Mouse (Mus musculus) heart, adult 9 months (tissue): ENCODE measurements around the gene Ercc1.

Experiments used
- DNase-seq, 2 experiments: peaks; one replicate each; pipeline ENCODE4 v3.0.0; 2022; ENCODE audit warnings: low spot score in 2 of 2

Gene Ercc1

DNA sequence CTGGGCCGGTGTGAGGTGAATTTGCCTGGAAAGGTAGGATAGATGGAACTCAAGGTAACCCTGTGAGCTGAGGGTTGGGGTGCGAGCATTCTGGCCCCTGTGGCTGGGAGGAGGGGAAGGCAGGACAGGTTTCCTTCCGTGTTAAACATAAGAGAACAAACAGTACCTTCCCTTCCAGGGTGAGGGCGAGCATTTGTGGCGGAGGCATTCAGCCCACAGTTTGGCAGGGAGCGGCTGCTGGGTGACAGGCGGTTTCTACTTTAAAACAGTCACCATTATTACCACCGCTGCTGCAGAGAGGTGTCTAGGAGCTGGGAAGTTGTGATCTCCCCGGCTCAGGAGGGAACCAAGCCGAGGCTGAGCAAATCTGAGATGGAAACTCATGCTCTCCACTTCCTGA lies 7.5 kb upstream of the Ercc1 start:
- DNase-seq: no peak

DNA sequence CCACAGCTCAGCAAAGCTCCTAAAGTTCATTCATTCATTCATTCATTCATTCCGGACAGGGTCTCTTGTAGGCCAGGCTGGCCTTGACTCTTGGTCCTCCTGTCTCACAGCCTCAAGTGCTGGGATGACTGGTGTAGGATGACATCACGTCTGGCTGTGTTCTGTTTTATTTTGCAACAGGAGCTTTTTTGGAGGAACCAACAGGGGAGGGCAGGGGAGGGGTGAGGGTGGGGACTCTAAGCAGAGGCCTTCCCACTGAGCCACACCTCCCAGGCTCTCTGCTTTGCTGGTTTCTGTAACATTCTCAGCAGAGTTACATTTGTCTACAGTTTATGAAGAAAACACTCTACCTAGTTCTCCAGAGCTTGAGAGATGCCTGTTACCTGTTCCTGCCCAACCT lies 6.5 kb upstream of the Ercc1 start:
- DNase-seq: no peak

DNA sequence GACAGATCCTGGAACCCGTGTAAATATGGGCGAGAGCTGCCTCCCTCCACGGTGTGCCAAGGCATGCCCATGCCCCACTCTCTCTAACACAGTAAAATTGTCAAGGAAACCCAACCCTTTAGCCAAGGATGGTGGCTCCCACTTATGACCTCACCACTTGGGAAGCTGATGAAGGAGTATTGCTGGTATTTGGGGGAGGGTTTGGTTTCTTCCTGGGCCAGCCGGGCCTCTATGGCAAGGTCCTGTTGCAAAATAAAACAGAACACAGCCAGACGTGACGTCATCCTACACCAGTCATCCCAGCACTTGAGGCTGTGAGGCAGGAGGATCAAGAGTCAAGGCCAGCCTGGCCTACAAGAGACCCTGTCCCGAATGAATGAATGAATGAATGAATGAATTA lies 6.0 kb upstream of the Ercc1 start:
- DNase-seq: no peak

DNA sequence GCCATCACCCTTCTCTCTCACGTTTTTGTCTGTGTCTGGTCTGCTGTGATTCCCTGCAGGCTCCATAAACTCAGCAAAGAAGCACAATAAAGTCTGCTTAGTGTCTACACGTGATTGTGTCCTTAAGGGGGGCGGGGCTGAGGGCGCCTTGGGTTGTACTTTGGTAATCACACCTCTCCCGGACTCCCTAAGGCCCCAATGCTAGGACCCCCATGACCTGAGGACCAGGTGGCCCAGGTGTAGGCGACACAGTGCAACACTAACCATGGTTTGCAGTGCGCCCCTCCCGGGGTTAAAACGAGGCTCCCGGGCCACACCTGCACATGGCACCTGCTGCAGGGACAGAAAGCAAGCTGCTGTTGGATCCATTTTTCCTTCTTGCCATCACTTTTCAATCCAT lies 3.3 kb upstream of the Ercc1 start:
- no peak for DNase-seq

DNA sequence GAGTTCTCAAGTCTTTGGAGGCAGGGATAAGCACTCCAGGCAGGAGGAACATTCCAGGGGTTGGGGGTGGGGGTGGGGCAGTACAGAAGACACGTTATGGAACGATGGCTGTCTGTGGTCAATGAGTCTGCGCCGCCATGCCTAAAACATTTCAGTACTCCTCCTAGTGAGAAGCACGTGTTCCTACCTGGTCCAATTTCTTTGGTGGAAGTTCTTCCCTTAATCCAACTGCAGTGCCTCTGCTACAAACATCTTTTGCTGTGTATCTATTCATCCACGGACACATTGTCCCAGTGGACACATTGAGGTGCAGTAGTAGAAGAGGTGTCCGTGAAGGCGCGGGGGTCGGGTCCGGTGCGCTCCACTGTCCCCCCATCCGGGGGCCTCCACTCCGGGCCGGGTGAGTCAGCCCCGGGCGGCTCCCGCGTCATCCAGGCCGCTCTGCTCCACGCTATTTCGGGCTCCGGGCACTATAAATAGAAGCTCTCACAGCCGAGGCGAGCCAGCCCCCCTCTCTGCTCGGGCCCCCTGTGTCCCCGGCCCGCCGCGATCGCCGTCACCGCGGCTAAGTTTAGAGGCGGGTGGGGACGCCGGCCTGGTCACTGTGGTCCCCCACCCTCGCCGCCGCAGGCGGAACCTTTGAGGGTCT lies 2.7 kb upstream of the Ercc1 start:
- peak; percentile 67 to 75 for DNase-seq

DNA sequence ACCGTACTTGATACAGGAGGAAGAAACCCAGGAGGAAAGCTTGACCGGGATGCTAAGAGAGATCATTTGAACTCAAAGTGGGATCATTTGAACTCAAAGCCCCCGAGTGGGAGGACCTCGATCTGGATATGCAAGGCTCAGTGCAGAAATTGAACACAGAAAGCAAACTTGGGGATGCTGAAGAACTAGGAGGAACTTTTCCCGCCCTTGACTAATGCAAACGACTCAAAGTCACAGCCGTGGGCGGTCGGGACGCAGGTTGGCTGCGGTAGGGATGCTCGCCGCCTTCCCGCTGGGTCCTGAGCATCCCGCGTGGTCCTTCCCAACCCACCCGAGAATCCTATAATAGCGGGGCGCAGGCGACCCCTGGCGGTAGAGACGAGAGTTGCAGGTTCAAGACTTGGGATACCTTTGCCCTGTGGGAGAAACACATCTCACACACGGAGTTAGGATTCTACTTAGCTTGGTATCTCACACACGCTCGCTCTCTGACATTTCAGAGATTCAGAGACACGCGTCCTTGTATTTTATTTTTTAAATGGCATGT lies 2.0 kb upstream of the Ercc1 start:
- DNase-seq: peak; percentile 72 to 88

DNA sequence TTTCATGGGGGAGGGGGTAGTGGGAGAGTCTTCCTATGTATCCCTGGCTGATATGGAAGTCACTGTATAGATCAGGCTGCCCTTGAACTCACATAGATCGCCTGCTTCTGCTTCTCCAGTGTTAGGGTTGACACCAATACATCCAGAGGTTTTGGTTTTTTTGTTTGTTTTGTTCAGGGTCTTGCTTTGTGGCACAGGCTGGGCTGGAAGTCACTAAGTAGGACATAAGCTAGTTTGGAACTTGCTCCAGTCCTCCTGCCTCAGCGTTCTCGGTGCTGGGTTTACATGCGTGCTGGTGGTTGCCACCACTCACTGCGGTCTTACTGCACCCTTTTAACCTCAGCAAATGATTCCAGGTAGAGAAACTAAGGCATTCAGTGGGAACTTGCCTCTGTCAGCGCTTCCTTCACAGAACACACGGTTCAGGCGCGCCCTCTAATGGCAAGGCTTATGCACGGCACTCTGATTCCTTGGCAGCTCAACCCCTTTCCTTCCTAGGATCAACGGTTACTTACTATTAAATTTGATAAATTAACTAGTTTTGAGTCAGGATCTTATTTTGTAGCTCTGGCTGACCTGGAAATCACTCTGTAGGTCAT lies 1.3 kb upstream of the Ercc1 start:
- peak; percentile 44 to 71 for DNase-seq

DNA sequence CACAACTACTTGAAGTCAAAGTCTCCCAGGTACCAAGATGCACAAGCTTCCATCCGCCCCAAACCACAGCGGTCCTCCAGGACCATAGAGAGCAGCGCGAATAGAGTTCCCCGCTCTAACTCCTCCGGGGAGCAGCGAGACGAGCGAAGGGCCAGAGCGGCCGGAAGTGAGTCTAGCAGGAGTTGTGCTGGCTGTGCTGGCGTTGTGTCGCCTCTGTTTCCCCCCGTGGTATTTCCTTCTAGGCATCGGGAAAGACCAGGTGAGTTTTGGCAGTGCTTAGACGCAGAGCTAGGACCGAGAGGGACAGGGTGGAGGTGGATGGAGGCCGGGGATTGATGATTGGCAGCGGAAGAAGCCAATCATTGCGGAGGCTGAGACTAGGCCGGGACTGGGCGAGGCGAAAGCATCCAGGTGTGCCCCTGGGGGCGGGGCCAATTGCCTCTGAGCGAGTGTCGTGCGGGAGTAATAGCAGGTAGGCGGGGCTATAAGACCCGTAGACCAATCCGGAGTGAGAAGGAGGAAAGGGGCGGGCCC lies 427 bp downstream of the Ercc1 start:
- peak; percentile 93 to 94 for DNase-seq

DNA sequence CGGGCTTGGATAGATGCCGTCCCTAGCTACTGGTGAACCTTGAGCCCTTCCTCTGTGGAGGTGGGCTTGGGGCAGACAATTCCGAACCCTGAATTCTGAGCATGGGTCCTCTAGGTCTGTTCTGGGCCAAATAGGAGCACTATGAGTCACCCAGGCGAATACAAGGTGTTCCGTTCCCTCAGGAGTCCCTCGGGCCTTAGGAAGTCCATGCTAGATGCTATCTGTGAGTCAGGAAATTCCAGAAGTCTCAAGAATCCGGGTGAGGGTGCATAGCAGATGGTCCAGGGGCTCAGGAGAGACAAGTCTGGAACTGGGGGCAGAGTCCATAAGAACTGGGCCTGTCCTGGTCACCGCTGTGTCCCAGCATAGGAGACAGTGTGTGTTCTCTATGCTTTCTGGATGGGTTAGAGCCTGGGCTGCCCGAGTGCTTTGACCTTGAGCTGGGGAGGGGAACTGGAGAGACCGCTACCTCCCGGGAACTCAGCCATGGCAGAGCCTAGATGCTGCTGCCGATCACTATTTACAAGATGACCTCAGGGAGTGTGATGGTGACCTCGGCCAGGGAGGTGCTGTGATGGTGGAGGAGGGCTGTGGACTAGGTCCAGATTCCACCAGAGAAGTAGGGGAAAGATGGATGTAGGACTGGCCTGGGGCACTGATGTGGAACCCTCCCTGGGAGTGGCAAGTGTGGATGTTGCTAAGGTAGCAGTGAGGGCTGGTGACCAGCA lies 4.8 kb downstream of the Ercc1 start:
- peak in 1 of 2 experiments; percentile 79 for DNase-seq

DNA sequence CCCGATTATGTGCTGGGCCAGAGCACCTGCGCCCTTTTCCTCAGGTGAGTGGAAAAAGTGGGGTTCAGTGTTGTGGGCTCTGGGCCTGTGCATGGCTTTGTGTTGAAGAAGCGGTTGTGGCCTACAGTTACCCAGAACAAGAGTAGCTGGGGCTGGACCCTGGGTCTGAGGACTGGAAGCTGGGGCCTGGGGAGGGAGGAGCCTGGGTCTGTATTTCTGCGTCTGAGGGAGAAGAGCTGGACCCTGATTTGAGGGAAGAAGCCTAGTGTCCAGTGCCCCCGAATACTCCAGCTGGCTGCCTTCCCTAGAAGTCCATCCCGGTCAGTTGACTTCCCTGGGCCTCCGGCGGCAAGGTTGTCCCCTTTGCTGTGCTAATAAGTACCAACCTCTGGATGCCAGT lies 5.6 kb downstream of the Ercc1 start:
- DNase-seq: no peak

DNA sequence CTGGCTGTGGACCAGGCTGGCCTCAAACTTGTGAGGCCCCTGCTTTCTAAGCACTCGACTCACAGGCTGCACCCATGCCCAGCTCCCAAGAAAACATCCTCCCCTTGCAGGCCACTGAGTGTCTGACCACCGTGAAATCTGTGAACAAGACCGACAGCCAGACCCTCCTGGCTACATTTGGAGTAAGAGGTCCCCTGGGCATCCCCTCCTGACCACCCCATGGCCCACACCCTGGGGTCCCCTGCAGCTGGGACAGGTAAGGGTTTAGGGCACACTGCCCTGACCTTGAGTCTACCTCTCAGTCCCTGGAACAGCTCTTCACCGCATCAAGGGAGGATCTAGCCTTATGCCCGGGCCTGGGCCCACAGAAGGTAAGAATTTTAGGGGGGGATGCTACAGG lies 10.4 kb downstream of the Ercc1 start:
- no peak for DNase-seq

DNA sequence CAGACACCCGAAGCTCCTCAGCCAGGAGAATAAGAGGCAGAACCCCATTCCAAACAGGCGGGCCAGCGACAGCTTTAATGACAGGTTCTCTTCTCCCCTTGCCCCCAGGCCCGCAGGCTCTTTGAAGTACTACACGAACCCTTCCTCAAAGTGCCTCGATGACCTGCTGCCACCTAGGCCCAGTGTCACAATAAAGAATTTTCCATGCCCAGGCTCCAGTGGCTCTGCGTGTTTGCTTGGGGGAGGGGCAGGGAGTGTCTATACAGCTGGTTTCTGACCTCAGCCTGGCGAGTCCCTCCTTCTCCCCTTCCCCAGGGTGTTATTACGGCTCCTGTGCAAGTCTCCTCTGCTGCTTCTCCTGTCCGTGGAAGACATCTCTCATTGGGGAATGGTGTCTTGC lies 11.7 kb downstream of the Ercc1 start:
- DNase-seq: no peak

DNA sequence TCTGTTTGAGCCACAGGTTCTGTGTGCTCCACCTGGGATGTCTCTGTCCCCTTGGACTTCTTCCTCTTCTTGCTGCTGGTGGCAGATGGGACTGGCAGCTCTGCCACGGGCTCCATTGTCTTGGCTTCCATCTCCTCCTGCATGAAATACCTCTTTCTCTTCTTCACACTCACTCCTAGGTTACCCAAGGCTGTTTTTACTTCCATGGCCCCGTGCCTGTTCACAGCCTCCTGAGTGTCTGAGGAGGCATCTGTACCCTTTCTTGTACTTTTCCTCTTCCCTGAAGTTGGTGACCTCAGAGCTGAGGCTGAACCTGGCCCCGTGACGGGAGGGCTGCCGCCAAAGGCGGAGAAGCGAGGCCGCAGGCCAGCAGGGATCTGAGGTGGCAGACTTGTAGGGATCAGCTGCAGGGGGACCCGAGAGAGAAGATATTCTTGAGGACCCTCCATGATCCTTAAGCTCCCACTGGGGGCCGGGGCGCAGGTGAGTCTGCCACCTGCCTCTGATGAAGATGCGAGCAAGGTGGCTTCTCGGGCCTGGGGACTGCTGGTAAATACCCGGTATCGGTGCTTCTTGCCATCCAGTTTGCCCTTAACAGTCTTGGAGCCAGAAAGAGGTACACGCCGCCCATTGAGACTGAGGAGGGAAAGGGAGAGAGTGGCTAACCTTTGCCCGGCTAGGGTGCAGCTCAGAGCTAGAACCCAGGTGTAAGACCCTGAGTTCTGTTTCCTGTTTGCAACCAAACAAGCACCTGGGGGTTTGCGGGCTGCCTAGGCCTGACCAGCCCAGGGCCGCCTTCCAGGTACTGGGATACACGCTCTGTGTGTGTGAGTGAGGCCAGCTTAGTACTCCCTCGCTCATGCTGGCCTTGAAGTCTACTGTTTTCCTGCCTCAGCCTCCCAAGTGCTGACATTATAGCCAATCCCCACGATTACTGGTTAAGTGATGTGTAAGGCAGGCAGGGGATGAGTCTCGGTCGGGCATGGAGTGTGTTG lies 13.1 kb downstream of the Ercc1 start:
- DNase-seq: no peak

DNA sequence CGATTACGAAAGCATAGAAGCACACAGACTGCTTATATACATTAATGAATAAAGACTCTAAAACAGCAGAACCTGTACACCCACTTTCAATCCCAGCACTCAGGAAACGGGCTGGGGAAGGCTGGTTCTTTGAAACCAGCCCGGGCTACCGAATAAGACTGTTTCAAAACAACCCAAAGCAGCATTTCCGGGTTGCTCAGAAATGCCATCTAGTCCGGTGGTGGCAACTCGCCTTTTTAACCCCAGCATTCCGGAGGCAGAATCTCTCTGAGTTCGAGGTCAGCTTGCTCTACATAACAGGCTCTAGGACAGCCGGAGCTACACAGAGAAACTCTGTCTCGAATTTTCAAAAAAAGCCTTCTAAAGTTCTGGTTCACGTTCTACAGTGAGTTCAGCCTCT lies 14.1 kb downstream of the Ercc1 start:
- no peak for DNase-seq

DNA sequence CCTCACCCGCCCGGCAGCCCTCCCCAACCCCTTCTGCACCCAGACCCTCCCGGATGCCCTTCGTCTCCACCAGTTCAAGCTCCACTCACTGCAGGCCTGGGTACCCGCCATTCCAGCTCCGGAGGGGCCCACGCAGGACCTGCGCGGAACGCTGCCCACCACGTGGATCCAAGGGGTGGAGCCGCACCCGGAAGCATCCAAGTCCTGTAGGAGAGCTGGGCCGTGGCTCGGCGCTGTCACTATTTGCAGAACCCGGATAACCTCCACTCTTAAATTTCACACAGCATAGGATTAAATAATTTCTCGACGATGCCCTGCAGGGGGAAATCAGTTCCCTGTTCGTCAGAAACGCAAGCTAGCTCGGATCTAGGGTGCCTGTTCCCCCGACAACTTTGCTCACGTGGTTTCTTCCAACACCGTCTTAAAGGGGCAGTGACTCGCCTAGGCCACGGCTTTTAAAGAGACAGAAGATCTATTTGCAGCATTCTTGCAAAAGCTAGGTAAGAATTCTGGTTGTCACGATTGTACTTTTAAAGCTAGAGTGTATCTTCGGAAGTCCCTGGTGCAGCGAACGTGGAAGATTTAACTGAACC lies 14.8 kb downstream of the Ercc1 start, which contains the start of the genes Cd3eap and Ppp1r13l:
Gene Cd3eap (minus strand): TSS at position 185 of the 593 bp plus-strand sequence.
Gene Ppp1r13l (plus strand): TSS at position 451 of the 593 bp plus-strand sequence.
- DNase-seq: peak; percentile 82 to 91

DNA sequence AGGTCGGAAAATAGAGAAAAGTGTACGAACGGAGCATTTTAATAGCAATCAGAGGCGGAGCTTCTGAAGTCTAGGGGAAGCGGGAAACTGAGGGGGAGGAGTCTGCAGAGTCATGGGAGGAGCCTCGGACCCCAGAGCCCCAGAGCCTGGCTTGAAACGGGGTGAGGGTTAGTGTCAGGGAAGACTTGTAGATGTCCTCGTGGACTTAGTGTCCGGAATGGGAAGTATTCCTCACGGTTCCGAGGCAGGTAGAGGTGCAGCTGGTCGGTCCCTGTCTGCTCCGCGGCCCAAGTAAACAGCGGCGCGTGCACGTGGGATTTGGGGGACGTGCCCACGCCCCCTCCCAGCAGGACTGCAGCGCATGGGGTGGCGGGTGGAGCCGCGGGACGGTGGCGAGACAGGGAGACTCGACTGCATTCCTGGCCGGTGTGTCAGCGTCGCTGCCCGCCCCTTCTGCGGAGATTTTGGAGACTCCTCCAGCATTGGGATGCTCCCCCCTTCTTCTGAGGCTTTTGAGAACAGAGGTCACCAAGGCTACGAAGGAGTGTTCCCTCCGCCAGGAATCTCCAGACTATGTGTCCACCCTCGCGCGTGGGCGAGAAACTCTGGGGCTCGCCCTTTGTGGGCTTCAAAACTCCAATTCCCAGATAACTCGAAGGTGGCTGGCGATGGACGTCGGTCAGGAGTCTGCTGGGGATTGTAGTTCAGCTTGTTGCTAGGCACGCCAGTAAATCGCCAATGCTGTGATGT lies 15.5 kb downstream of the Ercc1 start:
- DNase-seq: peak; percentile 78 to 81

DNA sequence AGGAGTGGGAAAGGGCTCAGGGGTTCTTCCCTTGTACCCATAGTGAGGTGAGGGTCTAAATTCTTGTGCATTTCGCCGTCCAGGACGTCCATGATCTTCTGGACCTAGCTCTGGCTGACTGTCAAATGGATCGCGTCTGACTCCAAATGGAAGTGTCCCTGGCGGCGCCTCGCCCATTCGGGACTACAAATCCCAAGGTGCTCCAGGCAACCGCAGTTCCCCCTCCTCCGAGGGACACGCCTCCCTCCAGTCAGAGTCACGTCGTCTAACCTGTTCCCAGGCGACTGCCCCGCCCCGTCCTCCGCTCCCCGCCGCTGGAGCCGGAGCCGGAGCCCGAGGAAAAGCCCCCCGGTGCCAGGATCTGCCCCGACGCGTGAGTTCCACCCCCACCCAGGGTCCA lies 16.4 kb downstream of the Ercc1 start:
- DNase-seq: peak; percentile 93 to 94

DNA sequence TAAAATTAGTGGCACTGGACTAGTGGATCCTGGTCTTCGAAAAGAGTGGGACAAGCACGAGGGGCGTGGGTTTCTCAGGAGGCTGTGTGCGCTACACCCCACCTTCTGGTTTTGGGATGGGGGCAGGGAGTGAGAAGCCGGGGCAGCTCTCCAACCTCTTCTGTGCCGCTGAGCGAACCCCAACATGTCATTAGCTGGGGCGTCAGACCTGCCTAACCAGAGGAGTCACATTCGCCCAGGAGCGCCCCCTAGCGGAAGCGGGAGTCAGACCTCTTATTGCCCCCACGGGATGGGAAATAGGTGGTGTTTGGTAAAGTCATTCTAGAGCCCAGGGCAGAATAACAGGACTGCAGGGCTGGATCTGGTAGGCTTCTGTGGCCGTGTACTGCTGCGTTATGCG lies 17.1 kb downstream of the Ercc1 start:
- peak; percentile 78 to 82 for DNase-seq

DNA sequence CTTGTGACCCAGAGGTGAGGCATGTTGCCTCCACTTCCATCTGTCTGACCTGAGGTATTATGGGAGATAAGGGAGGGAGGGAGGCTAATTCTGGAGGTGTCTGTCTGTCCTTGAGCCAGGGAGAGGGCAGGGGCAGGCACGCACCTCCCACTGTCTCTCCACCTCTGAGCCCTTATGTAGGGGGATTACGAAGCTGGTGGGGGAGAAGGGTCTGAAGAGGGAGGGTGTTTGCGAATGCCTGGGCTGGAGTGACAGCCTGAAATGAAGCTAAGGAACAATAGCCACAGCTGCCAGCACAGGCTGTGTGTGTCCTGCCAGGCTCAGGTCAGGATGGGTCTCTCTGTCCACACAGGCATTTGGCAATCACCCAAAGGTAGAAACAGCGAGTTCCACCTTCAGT lies 17.7 kb downstream of the Ercc1 start:
- DNase-seq: peak; percentile 71 to 74

DNA sequence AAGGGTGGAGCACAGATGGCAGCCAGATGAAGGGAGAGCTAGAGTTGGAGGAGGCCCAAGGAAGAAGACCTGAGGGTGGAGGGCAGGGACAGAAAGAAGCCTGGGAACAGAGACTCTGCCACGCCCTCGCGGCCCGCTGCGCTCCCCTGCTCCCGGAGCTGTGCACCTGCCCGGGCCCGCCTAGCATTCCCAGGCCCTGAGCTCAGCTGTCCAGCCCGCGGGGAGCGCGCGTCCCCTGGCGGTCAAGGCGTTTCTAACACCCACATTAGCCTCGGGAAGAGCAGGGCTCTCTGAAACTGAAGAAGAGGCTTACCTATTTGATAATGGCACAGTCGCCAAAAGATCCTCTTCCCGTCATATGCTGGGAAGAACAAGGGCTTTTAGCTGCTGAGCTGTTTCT lies 19.3 kb downstream of the Ercc1 start:
- DNase-seq: peak; percentile 64 to 79
